Mouse (Mus musculus) stomach, embryonic 16.5 days (tissue): Measurements from ENCODE around the gene Zfp341. TPM values are rescaled to one million over a fixed set of nuclear protein-coding genes. Genes with fewer than 3 reads are reported as not detected.

ENCODE experiments used
- ATAC-seq: fragments of 200-750 bp; cut with Nextera tagmentation; 2 replicates; pipeline ENCODE4 v1.8.0; 2017; ENCODE audit warnings: moderate number of reproducible peaks, moderate TSS enrichment; ENCODE audit not compliant: insufficient read depth, low FRiP score
- H3K27ac ChIP-seq: fragments of 300-500 bp; sonication (generic); 2 replicates; pipeline ENCODE4 v1.5.1; 2014; ENCODE audit warnings: low read length
- H3K27me3 ChIP-seq: fragments of 300-500 bp; sonication (generic); 2 replicates; pipeline ENCODE4 v1.6.1; 2014; ENCODE audit warnings: low read length, control low read depth, mixed read lengths; ENCODE audit not compliant: control insufficient read depth, insufficient read depth
- H3K36me3 ChIP-seq: fragments of 300-500 bp; sonication (generic); 2 replicates; pipeline ENCODE4 v1.6.1; 2014; ENCODE audit warnings: low read length; ENCODE audit not compliant: control insufficient read depth, insufficient read depth
- H3K4me1 ChIP-seq: fragments of 300-500 bp; sonication (generic); 2 replicates; pipeline ENCODE4 v1.6.1; 2014; ENCODE audit warnings: low read length, control low read depth, mixed read lengths; ENCODE audit not compliant: control insufficient read depth, insufficient read depth
- H3K4me2 ChIP-seq: fragments of 300-500 bp; sonication (generic); 2 replicates; pipeline ENCODE4 v1.6.1; 2014; ENCODE audit warnings: low read depth, low read length, mixed read lengths
- H3K4me3 ChIP-seq: fragments of 300-500 bp; sonication (generic); replicated peaks from 2 replicates; pipeline ENCODE4 v1.5.1; 2014; ENCODE audit warnings: mild to moderate bottlenecking, low read length
- H3K9ac ChIP-seq: fragments of 300-500 bp; sonication (generic); 2 replicates; pipeline ENCODE4 v1.6.1; 2014; ENCODE audit warnings: low read length
- H3K9me3 ChIP-seq: fragments of 300-500 bp; sonication (generic); replicated peaks from 2 replicates; pipeline ENCODE4 v1.6.1; 2016; ENCODE audit warnings: low read length, control low read depth; ENCODE audit not compliant: control insufficient read depth
- WGBS: fragments of 180-500 bp; shearing (Covaris S2); extraction: QIAGEN DNeasy Blood & Tissue Kit; methylation state at CpG from one replicate; pipeline ENCODE4 v1.1.7; 2014; 5-methylcytosine and 5-hydroxymethylcytosine counted together
- polyA plus RNA-seq: library from polyadenylated mRNA; unstranded; fragments of >200 nt; fragmentation: Nextera tagmentation; extraction: Ambion mirVana; gene quantifications from 2 replicates; pipeline ENCODE4 v1.2.1, GENCODE M21; 2015

The Zfp341 gene
- polyA plus RNA-seq, 1 experiment from 2014 or later = 0.59 TPM

GRCm38 (mm10) chr2:154689391-154689790, 76.3 kb downstream of the Zfp341 start:
- H3K4me3 ChIP-seq = no peak overlapping the region
- no peaks in the 10 kb centered on the region for H3K27me3 ChIP-seq
- H3K4me2 ChIP-seq = no peak overlapping the region
- H3K9ac ChIP-seq = no peak overlapping the region
- peaks cover 15% of the 10 kb centered on the region; the same call in 1 of the 2 replicates for H3K4me1 ChIP-seq
- no peak for ATAC-seq
- H3K36me3 ChIP-seq = peaks cover 9% of the 10 kb centered on the region; the same call in 1 of the 2 replicates
- no peak overlapping the region for H3K27ac ChIP-seq
- no peaks in the 10 kb centered on the region for H3K9me3 ChIP-seq
- 88% methylated on average over 14 of the region's 14 CpGs for WGBS

GRCm38 (mm10) chr2:154690959-154691358, 77.9 kb downstream of the Zfp341 start:
- Histone ChIP-seq H3K4me2 (no peak overlapping the region), H3K36me3 (peaks cover 9% of the 10 kb centered on the region; the same call in 1 of the 2 replicates), H3K4me3 (no peak overlapping the region), H3K4me1 (0 out of 2 replicates have a peak, but pooled peaks cover 5% of the 10 kb centered on the region), H3K27me3 (no peaks in the 10 kb centered on the region), H3K9ac (no peak overlapping the region), H3K27ac (no peak overlapping the region), H3K9me3 (no peaks in the 10 kb centered on the region)
- ATAC-seq = no peak
- WGBS = 95% methylated on average over 5 of the region's 5 CpGs

GRCm38 (mm10) chr2:154693186-154693940, 80.3 kb downstream of the Zfp341 start:
- WGBS = 64% methylated on average over 11 of the region's 11 CpGs
- Histone ChIP-seq H3K9me3 (no peaks in the 10 kb centered on the region), H3K9ac (peak overlapping the region; percentile 28; the same call in 1 of the 2 replicates), H3K36me3 (peaks cover 9% of the 10 kb centered on the region; the same call in 1 of the 2 replicates), H3K27ac (peak overlapping the region; percentile 78), H3K4me1 (0 out of 2 replicates have a peak, but pooled peaks cover 5% of the 10 kb centered on the region), H3K27me3 (no peaks in the 10 kb centered on the region), H3K4me2 (peak overlapping the region; percentile 11; the same call in 1 of the 2 replicates), H3K4me3 (no peak overlapping the region)
- peak; percentile 62 for ATAC-seq

- Histone ChIP-seq H3K4me1 (0 out of 2 replicates have a peak, but pooled peaks cover 5% of the 10 kb centered on the region), H3K4me3 (no peak overlapping the region), H3K27me3 (no peaks in the 10 kb centered on the region), H3K27ac (peak overlapping the region; percentile 78), H3K9me3 (no peaks in the 10 kb centered on the region), H3K36me3 (peaks cover 9% of the 10 kb centered on the region; the same call in 1 of the 2 replicates), H3K4me2 (peak overlapping the region; percentile 11), H3K9ac (no peak overlapping the region)
- ATAC-seq = peak; percentile 73
- WGBS = 64% methylated on average over 12 of the region's 12 CpGs
Measured at GRCm38 (mm10) chr2:154693941-154694256, 80.8 kb downstream of the Zfp341 start.

- ATAC-seq = no peak
- Histone ChIP-seq H3K27ac (no peak overlapping the region), H3K27me3 (no peaks in the 10 kb centered on the region), H3K9ac (no peak overlapping the region), H3K4me3 (no peak overlapping the region), H3K9me3 (no peaks in the 10 kb centered on the region), H3K4me1 (0 out of 2 replicates have a peak, but pooled peaks cover 5% of the 10 kb centered on the region), H3K36me3 (peaks cover 9% of the 10 kb centered on the region; the same call in 1 of the 2 replicates), H3K4me2 (no peak overlapping the region)
- 73% methylated on average over 8 of the region's 8 CpGs for WGBS
Measured at GRCm38 (mm10) chr2:154695690-154696089, 82.6 kb downstream of the Zfp341 start.

Other genes with a start within 250 kb of the Zfp341 start
- gene Cdk5rap1, start 240.3 kb upstream of the Zfp341 start, polyA plus RNA-seq = 14.9 and 18.5 TPM in 2 replicates
- 4.2 and 7.9 TPM in 2 replicates for gene Snta1, start 205.2 kb upstream of the Zfp341 start, polyA plus RNA-seq
- gene Cbfa2t2, start 176.8 kb upstream of the Zfp341 start, polyA plus RNA-seq = 31.8 and 32.8 TPM in 2 replicates
- 0.59 and 1.6 TPM in 2 replicates for gene 1700003F12Rik, start 66.2 kb upstream of the Zfp341 start, polyA plus RNA-seq
- gene Actl10, start 61.5 kb upstream of the Zfp341 start, polyA plus RNA-seq = 0.14 TPM in 1 of 2 replicates, not detected in the other
- gene Necab3, start 54.4 kb upstream of the Zfp341 start, polyA plus RNA-seq = 1.4 and 1.7 TPM in 2 replicates
- 8.1 and 9.3 TPM in 2 replicates for gene E2f1, start 43.4 kb upstream of the Zfp341 start, polyA plus RNA-seq
- gene Pxmp4, start 9.6 kb upstream of the Zfp341 start, polyA plus RNA-seq = 32.4 and 35.1 TPM in 2 replicates
- gene 4930519P11Rik, start 140 bp downstream of the Zfp341 start, polyA plus RNA-seq = not detected in 2 replicates
- 20.7 and 23.6 TPM in 2 replicates for gene Chmp4b, start 38.4 kb downstream of the Zfp341 start, polyA plus RNA-seq
- not detected in 2 replicates for gene Gm14214, start 156.7 kb downstream of the Zfp341 start, polyA plus RNA-seq
- gene Raly, start 177.8 kb downstream of the Zfp341 start, polyA plus RNA-seq = 36.8 and 39.4 TPM in 2 replicates
- gene a, start 178.1 kb downstream of the Zfp341 start, polyA plus RNA-seq = 0.41 and 1.0 TPM in 2 replicates